Mouse (Mus musculus) liver, adult 2 months (tissue): ENCODE data around the gene Timm8a2.

ENCODE experiments used
- CTCF ChIP-seq: fragments of 200-500 bp; IDR thresholded peaks from 2 replicates; pipeline ENCODE4 v1.5.1; 2011; ENCODE audit warnings: low read depth, low read length, control low read depth
- POLR2A ChIP-seq: fragments of 200-500 bp; IDR thresholded peaks from 2 replicates; pipeline ENCODE4 v1.6.1; 2011; ENCODE audit warnings: low read length, control low read depth; ENCODE audit not compliant: insufficient read depth; ENCODE audit errors: extremely low read depth

DNA sequence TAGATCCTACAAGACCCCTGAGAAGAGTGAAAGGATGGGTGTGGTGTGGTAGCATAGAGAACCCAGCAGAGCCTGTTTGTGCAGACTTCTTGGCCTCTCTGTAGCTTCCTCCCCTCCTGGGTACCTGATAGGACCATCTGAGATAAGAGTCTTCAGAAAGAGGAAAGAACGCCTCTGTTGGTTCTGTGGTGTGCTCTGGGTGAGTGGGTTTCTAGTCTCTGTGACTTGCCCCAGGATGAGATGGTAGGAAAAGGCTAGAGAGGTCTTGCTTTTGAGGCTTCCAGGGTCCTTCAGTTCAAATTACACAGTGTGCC, 39.0 kb upstream of the Timm8a2 start:
- TF ChIP-seq POLR2A (no peak), CTCF (no peak)
